Mouse (Mus musculus): ENCODE measurements around the gene Snrnp48. TPM values are rescaled to one million over a fixed set of nuclear protein-coding genes. Genes with fewer than 3 reads are reported as not detected.

Gene Snrnp48
- polyA plus RNA-seq, 1 experiment = 64.6 TPM

DNA sequence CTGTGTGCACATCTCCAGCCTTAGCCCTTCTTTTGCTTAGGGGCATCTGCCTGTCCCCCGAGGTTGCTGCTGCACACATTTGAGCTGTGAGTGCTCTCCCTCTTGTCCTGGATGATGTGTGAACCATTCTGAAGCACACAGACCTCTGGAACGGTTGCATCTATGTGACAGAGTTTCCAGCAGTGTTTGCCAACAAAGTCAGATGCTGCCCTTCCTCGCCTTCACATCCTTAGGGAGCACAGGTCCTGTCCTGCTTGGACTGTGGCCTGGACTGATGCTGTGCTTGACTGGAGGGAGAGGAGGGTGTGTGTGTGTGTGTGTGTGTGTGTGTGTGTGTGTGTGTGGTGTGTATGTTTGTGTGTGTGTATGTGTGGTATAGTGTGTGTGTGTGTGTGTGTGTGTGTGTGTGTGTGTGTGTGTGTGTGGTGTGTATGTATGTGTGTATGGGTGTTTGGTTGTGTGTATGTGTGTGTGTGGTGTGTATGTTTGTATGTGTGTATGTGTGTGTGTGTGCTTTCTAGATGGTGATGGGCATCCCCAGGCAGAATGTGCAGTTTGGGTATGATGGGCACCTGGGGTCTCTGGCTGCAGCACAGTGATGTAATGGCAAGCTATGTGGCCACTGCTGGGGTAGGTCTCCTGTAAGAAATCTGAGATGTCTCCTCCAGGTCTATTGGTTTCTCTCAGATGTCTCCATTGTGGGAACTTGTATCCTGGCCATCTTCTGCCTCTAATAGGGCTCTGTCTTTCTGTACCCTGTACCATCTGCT lies 28.3 kb downstream of the Snrnp48 start:
- no peak for TF ChIP-seq GATA1 (IDR thresholded peaks at IDR 0.05; ENCODE audit: low read length)

DNA sequence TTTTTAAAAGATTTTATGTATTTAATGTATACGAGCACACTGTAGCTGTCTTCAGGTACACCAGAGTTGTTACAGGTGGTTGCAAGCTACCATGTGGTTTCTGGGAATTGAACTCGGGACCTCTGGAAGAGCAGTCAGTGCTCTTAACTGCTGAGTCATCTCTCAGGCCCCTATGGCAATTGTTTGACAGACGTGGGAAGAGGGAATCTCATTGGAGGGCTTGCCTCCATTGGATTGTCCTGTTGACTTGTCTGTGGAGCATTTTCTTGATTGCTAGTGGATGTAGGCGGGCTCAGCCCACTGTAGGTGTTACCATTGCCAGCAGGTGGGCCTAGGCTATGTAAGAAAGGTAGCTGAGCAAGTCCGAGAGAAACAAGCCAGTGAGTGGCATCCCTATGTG lies 29.9 kb downstream of the Snrnp48 start:
- TF ChIP-seq GATA1 (IDR thresholded peaks at IDR 0.05; ENCODE audit: low read length) = no peak

DNA sequence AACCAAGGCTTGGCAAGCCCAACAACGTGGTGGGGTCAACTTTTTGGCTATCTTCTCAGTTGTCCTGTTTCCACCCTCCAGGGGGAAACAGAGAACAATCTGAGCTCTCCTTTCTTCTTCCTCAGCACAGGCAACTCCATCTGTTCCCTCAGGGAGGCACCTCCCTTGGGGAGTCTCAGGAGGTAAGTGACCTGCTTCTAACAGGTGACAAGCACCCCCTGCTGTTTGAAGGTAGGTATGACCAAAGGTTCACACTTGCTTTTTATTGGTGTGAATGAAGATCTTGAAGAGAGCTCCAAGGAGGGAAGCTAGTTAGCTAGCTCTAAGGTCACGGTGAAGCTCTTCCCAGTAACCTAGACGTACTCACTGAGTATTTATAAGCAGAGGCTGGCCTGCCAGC lies 30.6 kb downstream of the Snrnp48 start:
- no peak for TF ChIP-seq GATA1 (IDR thresholded peaks at IDR 0.05; ENCODE audit: low read length)

DNA sequence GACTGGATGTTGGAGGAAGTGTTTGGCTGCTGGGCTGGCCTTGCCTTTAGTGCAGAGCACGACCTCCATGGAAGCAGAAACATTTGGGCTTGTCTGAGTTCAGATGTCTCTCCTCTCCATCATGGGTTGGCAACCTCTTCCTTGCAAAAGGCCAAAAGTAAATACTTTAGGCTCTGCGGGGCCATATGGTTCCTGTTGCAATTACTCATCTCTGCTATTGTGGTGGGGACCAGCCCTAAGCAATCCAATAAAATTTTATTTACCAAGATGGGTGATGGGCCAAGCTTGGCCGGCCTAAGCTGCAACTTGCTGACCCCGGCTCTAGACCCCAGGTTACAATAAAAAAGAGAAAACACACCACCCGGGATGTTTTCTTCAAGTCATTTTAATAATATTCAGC lies 43.4 kb downstream of the Snrnp48 start:
- no peak for TF ChIP-seq GATA1 (IDR thresholded peaks at IDR 0.05; ENCODE audit: low read length)

DNA sequence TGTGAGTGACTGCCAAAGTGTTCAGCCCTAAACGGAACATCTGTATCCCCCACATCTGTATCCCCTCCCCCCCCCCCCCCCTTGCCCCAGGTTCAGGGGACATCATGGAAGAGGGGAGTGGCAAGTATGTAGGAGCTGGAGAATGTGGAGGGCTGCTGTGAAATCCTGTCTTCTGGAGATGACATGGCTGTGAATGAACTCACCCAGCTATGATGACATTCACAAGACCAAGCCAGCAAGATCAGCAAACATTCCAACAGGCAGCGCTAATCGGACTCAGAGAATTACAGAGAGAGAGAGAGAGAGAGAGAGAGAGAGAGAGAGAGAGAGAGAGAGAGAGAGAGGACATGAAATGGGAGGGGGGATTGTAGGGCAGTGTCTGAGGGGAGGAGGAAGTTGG lies 46.5 kb downstream of the Snrnp48 start:
- TF ChIP-seq GATA1 (IDR thresholded peaks at IDR 0.05; ENCODE audit: low read length) = no peak

DNA sequence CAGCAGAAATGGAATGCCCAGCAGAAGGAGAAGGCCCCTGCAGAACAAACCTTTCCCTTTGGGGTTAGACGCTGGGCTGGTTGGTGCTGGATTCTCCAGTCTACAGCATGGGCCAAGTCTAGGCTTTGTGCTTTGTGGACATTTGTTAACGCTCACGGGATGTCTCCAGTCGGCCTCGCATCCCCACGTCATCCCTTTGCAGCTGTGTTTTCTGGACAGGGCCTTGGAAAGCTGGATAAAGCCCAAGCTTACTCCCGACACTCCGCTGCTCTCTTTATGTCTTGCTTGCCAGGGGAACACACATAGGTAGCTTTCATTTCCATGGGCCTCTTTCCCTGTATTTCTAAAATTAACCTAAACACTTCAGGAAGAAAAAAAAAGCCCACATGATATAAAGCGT lies 49.0 kb downstream of the Snrnp48 start:
- TF ChIP-seq GATA1 (IDR thresholded peaks at IDR 0.05; ENCODE audit: low read length) = no peak

DNA sequence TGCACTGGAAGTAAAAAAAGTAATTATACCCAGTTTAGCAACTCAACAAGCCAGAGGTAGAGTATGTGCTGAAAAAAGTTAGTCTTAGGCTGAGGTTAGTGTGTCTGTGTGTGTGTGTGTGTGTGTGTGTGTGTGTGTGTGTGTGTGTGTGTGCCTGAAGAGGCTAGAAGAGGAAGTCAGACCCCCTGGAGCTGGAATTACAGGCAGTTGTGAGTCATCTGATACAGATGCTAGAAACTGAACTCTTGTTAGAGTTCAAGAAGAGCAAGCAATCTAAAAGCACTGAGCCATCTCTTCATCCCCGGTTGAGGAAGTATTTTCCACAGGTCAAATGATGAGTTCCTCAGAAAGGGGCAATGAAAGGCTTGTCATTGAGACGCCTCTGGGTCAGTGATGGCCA lies 54.2 kb downstream of the Snrnp48 start:
- TF ChIP-seq GATA1 (IDR thresholded peaks at IDR 0.05; ENCODE audit: low read length) = no peak

DNA sequence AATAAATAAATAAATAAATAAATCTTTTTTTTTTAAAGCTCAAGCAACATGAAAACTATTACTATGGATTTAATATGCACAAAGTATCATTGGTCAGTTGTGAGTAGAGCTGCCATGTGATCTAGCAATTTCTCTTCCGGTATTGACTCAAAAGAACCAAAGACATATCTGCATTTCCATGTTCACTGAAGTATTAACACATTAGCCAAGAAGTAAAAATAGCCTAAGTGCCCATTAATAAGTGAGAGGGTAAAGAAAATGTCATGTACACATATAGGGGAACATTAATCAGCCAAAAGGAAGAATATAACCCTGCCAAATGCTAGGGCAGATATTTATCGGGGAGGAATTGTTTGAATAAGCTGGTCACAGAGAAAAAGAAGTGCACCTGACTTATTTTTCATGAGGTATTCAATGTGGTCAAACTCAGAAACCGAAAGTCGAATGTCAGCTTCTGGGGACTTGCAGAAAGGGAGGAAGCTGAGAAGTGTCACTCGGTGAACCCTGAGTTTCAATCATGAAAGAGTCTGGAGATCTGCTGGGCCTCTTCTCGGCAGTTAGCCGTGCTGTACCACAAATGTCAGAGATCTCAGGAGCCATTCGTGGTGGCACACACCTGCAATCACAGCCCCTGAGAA lies 64.4 kb downstream of the Snrnp48 start:
- TF ChIP-seq GATA1 (IDR thresholded peaks at IDR 0.05; ENCODE audit: low read length) = no peak

DNA sequence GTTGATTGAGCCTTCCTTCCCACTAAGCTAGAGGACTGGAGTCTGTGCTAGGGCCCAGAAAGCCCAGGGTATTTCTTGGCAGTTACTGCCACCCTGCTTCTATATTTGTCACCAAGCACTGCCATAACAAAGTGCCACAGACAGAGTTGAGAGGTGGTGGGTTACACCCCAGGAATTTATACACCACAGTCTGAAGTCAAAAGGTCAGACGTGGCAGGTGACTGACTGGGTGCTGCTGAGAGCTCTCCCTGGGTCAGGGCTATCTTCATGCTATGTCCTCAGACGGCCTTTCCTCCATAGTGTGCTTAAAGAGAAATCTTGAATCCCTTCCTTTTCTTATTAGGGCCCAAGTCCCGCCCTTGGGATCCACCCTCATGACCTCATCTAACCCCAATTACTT lies 67.9 kb downstream of the Snrnp48 start:
- no peak for TF ChIP-seq GATA1 (IDR thresholded peaks at IDR 0.05; ENCODE audit: low read length)

Other genes starting within 250 kb of the Snrnp48 start
- gene Ssr1, start 210.7 kb upstream of the Snrnp48 start, polyA plus RNA-seq (2012) = 58.1 and 95.2 TPM in 2 replicates
- gene Riok1, start 167.9 kb upstream of the Snrnp48 start, polyA plus RNA-seq (2012) = 25.1 and 31.4 TPM in 2 replicates
- 0.19 and 0.27 TPM in 2 replicates for gene Cage1, start 167.9 kb upstream of the Snrnp48 start, polyA plus RNA-seq (2012)
- gene Dsp, start 53.6 kb upstream of the Snrnp48 start, polyA plus RNA-seq (2012) = not detected in 2 replicates
- not detected in 2 replicates for gene Bmp6, start 140.2 kb downstream of the Snrnp48 start, polyA plus RNA-seq (2012)